Mouse (Mus musculus): ENCODE measurements around the gene Hspe1.
"Not testable (repeated sequence)": the region's sequence is repeated elsewhere in the genome, so short reads cannot be mapped to it uniquely, and the experiment has no call there.

DNA sequence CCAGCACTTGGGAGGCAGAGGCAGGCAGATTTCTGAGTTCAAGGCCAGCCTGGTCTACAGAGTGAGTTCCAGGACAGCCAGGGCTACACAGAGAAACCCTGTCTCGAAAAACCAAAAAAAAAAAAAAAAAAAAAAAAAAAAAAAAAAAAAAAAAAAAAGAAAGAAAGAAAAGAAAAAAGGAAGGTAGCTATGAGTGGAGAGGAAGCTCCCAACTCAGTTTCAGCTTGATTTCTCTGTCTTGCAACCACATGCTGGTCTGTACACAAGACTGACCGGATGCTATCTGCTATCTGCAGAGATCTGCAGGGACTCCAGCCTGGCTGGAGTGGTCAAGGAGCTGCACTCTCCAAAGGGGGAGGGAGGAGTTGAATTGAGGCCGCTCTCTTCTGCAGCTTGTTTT is 29.5 kb upstream of the Hspe1 start:
- TF ChIP-seq POLR2A, CTCF (IDR thresholded peaks at IDR 0.05; ENCODE audit: extremely low read depth, insufficient read depth, low read length): not testable (repeated sequence)

All from cortical plate, adult 2 months (tissue).